Mouse (Mus musculus) heart, postnatal 0 days (tissue): ENCODE measurements at regions not wholly inside any gene's neighbourhood (a gene's known extent, or its start where the extent isn't known, plus 50 kb on each side); places are given as distances from the start of the nearest gene placed in this dataset.

ENCODE experiments used
- CTCF ChIP-seq: IDR thresholded peaks from 2 replicates; pipeline ENCODE4 v1.5.1; 2016; ENCODE audit warnings: antibody characterized with exemption, control low read depth, low read depth
- EP300 ChIP-seq: IDR thresholded peaks from 2 replicates; pipeline ENCODE4 v1.6.1; 2016; ENCODE audit warnings: antibody characterized with exemption, low read depth

- no peak for TF ChIP-seq CTCF
- no peak for TF ChIP-seq EP300
Measured at GRCm38 (mm10) chr9:97284282-97284802, 85.4 kb downstream of the Trim42 start.
